Mouse (Mus musculus): ENCODE data around the gene Btbd35f21. TPM values are rescaled to one million over a fixed set of nuclear protein-coding genes. Genes with fewer than 3 reads are reported as not detected.
"Not testable (repeated sequence)": the region's sequence is repeated elsewhere in the genome, so short reads cannot be mapped to it uniquely, and the experiment has no call there.

The Btbd35f21 gene
- not detected in 2 replicates for polyA plus RNA-seq (2014; fragmentation: Nextera tagmentation; extraction: Ambion mirVana)

- not testable (repeated sequence) for H3K27me3 ChIP-seq (replicated peaks; ENCODE audit: control insufficient read depth, insufficient read depth, low read length); H3K4me2 ChIP-seq (ENCODE audit: low read depth, low read length); H3K9ac ChIP-seq (ENCODE audit: low read depth, low read length); H3K4me3 ChIP-seq (ENCODE audit: low read depth, low read length); ATAC-seq (ENCODE audit: low read depth); DNase-seq (ENCODE audit: low spot score); H3K27ac ChIP-seq (replicated peaks; ENCODE audit: low read depth, low read length); H3K36me3 ChIP-seq (ENCODE audit: control insufficient read depth, insufficient read depth, low read length); H3K4me1 ChIP-seq (ENCODE audit: control insufficient read depth, insufficient read depth, low read length); H3K9me3 ChIP-seq (ENCODE audit: control insufficient read depth, low read length)
- WGBS: no CpG with 5 or more reads among the region's 2 CpGs
Observed at GRCm38 (mm10) chrX:32725809-32726208, at the start of gene Btbd35f21. Gene Btbd35f21, plus strand, starts transcription at chrX:32726109.

Other genes starting within 250 kb of the Btbd35f21 start
- not detected in 2 replicates for gene Btbd35f1, start 166.1 kb upstream of the Btbd35f21 start, polyA plus RNA-seq (2014; fragmentation: Nextera tagmentation; extraction: Ambion mirVana)
- gene Gm5926, start 75.4 kb upstream of the Btbd35f21 start, polyA plus RNA-seq (2014; fragmentation: Nextera tagmentation; extraction: Ambion mirVana): not detected in 2 replicates
- not detected in 2 replicates for gene Btbd35f30, start 168.5 kb downstream of the Btbd35f21 start, polyA plus RNA-seq (2014; fragmentation: Nextera tagmentation; extraction: Ambion mirVana)
- gene Gm21789, start 215.7 kb downstream of the Btbd35f21 start, polyA plus RNA-seq (2014; fragmentation: Nextera tagmentation; extraction: Ambion mirVana): not detected in 2 replicates
- not detected in 2 replicates for gene Btbd35f5, start 247.8 kb downstream of the Btbd35f21 start, polyA plus RNA-seq (2014; fragmentation: Nextera tagmentation; extraction: Ambion mirVana)

Measured in embryonic facial prominence, embryonic 14.5 days (tissue).